ENCODE assay signal across 19 mouse cellular contexts in genomic region chr5:35003611-35004162, GRCm38 (mm10). TPM values are rescaled to one million over a fixed set of nuclear protein-coding genes. Genes with fewer than 3 reads are reported as not detected.
DNase-seq lines count a peak whose midpoint lies in the region; ATAC-seq and TF ChIP-seq lines count a peak whose summit lies in the region.
"Had no signal": no experiment of that assay in that cellular context is flagged by ENCODE, and none has a peak within 500 bp of the region (broad histone marks: within the 10 kb centered on the region; RNA-seq: fewer than 3 reads in every experiment).

No protein-coding gene starts in this region.

- no peak for DNase-seq in heart, postnatal 36 days
- DNase-seq in layer of hippocampus, adult 2 months (ENCODE audit: low spot score in 2 of 2) = no peak
- no peak for DNase-seq in layer of hippocampus, postnatal 36 days
- peak; percentile 26 for DNase-seq in forebrain, embryonic 14.5 days (ENCODE audit: low spot score)
- peak; percentile 27 to 51 for DNase-seq in kidney, postnatal 4 days
- no peak for DNase-seq in left cerebral cortex, adult 8-10 months (ENCODE audit: low spot score in 2 of 2)
- DNase-seq: adrenal gland, postnatal 14 days; gastrocnemius, postnatal 36 days; lung, postnatal 4 days; right cerebral cortex, postnatal 4 days; thymus, postnatal 25 days had no signal

- peak overlapping the region; percentile 1 to 14; a peak in 1 of 4 replicates for H3K27ac ChIP-seq in heart, embryonic 14.5 days (replicated peaks in 1 of 2; ENCODE audit: control insufficient read depth in 1 of 2, insufficient read depth in 1 of 2, low read depth in 2 of 2, low read length in 2 of 2)
- peak overlapping the region; percentile 19; the same call in 1 of the 2 replicates for H3K27ac ChIP-seq in layer of hippocampus, adult 2 months
- H3K27ac ChIP-seq in forebrain, embryonic 14.5 days (ENCODE audit: low read depth, low read length) = no peak overlapping the region
- H3K27ac ChIP-seq: embryonic facial prominence, embryonic 12.5 days; hindbrain, embryonic 14.5 days; liver, embryonic 15.5 days; neural tube, embryonic 13.5 days; stomach, embryonic 15.5 days had no signal

- peaks cover 9% of the 10 kb centered on the region; the same call in 1 of the 2 replicates for H3K36me3 ChIP-seq in heart, embryonic 14.5 days (ENCODE audit: control insufficient read depth, insufficient read depth, low read length)
- H3K36me3 ChIP-seq in forebrain, embryonic 14.5 days (ENCODE audit: control insufficient read depth, insufficient read depth, low read length) = peaks cover 14% of the 10 kb centered on the region; the same call in 1 of the 2 replicates
- H3K36me3 ChIP-seq: G1E; stomach, embryonic 15.5 days had no signal

- H3K4me1 ChIP-seq in heart, embryonic 14.5 days (ENCODE audit: control insufficient read depth in 2 of 2, insufficient read depth in 2 of 2, low read length in 2 of 2) = peaks cover 8 to 12% of the 10 kb centered on the region in 2 experiments; a peak in 3 of 4 replicates
- H3K4me1 ChIP-seq in forebrain, embryonic 14.5 days (ENCODE audit: control insufficient read depth, insufficient read depth, low read length) = 0 out of 2 replicates have a peak, but pooled peaks cover 2% of the 10 kb centered on the region
- H3K4me1 ChIP-seq: stomach, embryonic 15.5 days had no signal

- H3K9ac ChIP-seq in heart, embryonic 14.5 days (ENCODE audit: low read length) = peak overlapping the region; percentile 42; the same call in 1 of the 2 replicates
- H3K9ac ChIP-seq in forebrain, embryonic 14.5 days (ENCODE audit: low read length) = no peak overlapping the region
- H3K9ac ChIP-seq: embryonic facial prominence, embryonic 12.5 days; hindbrain, embryonic 14.5 days; liver, embryonic 15.5 days; neural tube, embryonic 13.5 days; stomach, embryonic 15.5 days had no signal

- H3K9me3 ChIP-seq in heart, embryonic 14.5 days (ENCODE audit: control insufficient read depth, low read length) = no peaks in the 10 kb centered on the region
- H3K9me3 ChIP-seq in forebrain, embryonic 14.5 days (replicated peaks; ENCODE audit: control insufficient read depth, low read length) = no peaks in the 10 kb centered on the region
- H3K9me3 ChIP-seq: embryonic facial prominence, embryonic 12.5 days; G1E; liver, embryonic 15.5 days; neural tube, embryonic 13.5 days; stomach, embryonic 15.5 days had no signal

- H3K4me2 ChIP-seq in heart, embryonic 14.5 days (ENCODE audit: low read length) = no peak overlapping the region
- no peak overlapping the region for H3K4me2 ChIP-seq in forebrain, embryonic 14.5 days (ENCODE audit: low read length)
- H3K4me2 ChIP-seq: embryonic facial prominence, embryonic 12.5 days; hindbrain, embryonic 14.5 days; liver, embryonic 15.5 days; neural tube, embryonic 13.5 days; stomach, embryonic 15.5 days had no signal

- H3K4me3 ChIP-seq in heart, embryonic 14.5 days (ENCODE audit: control insufficient read depth in 1 of 2, insufficient read depth in 1 of 2, low read depth in 1 of 2, low read length in 2 of 2) = no peak overlapping the region
- no peak overlapping the region for H3K4me3 ChIP-seq in layer of hippocampus, adult 2 months
- no peak overlapping the region for H3K4me3 ChIP-seq in forebrain, embryonic 14.5 days (ENCODE audit: low read depth, low read length)
- H3K4me3 ChIP-seq: embryonic facial prominence, embryonic 12.5 days; liver, embryonic 15.5 days; neural tube, embryonic 13.5 days; stomach, embryonic 15.5 days had no signal

- WGBS in heart, embryonic 14.5 days = 77% methylated on average over 7 of the region's 7 CpGs
- 77% methylated on average over 7 of the region's 7 CpGs for WGBS in forebrain, embryonic 14.5 days

- no peaks in the 10 kb centered on the region for H3K27me3 ChIP-seq in heart, embryonic 14.5 days (ENCODE audit: control insufficient read depth, insufficient read depth, low read length)
- no peaks in the 10 kb centered on the region for H3K27me3 ChIP-seq in forebrain, embryonic 14.5 days (replicated peaks; ENCODE audit: control insufficient read depth, insufficient read depth, low read length)
- H3K27me3 ChIP-seq: embryonic facial prominence, embryonic 12.5 days; liver, embryonic 15.5 days; neural tube, embryonic 13.5 days; stomach, embryonic 15.5 days had no signal

- ATAC-seq in heart, embryonic 14.5 days (ENCODE audit: insufficient number of reproducible peaks, insufficient read depth, low FRiP score, low read depth) = no peak
- ATAC-seq in forebrain, embryonic 14.5 days = no peak
- no peak for ATAC-seq in inflammation-experienced regulatory T-cells, adult 6 months

- intact Hi-C loops in heart, postnatal 36 days (cut with DNase I) = no loop called here

- no peak for TF ChIP-seq CTCF in layer of hippocampus, adult 2 months (conservative IDR thresholded peaks at IDR 0.05)

RNA-seq across cellular contexts. Expression of gene Hgfac, which starts 37.6 kb away (rescaled TPM):
- 0.49 and 0.77 TPM in 2 replicates for polyA plus RNA-seq in heart, embryonic 14.5 days (2014; fragmentation: Nextera tagmentation; extraction: Ambion mirVana)
- total RNA-seq in heart, postnatal 36 days (2021) = under 1 TPM; 0.49 to 0.72 TPM
- total RNA-seq in layer of hippocampus, adult 2 months (2021) = 1 to 10 TPM; 1.5 to 1.8 TPM
- total RNA-seq in layer of hippocampus, postnatal 36 days (2021) = 1 to 10 TPM in 1 of 2 experiments, under 1 TPM in 1; 0.65 to 1.5 TPM
- polyA plus RNA-seq in forebrain, embryonic 14.5 days (2014; fragmentation: Nextera tagmentation; extraction: Ambion mirVana) = 0.72 TPM in 1 of 2 replicates, not detected in the other
- polyA plus RNA-seq in inflammation-experienced regulatory T-cells, adult 6 months (2017; shearing (Covaris generic)) = 1 to 10 TPM; 4.5 to 8.0 (median 5.1) TPM
- under 1 TPM; 0.39 to 0.95 (median 0.66) TPM for total RNA-seq in left cerebral cortex, adult 8-10 months (2022)
- polyA plus RNA-seq: G1E had no signal

RNA-seq across cellular contexts. Expression of gene Dok7, which starts 52.9 kb away (rescaled TPM):
- 7.9 and 8.8 TPM in 2 replicates for polyA plus RNA-seq in heart, embryonic 14.5 days (2014; fragmentation: Nextera tagmentation; extraction: Ambion mirVana)
- 10 to 100 TPM; 34.4 to 39.4 TPM for total RNA-seq in heart, postnatal 36 days (2021)
- 10 to 100 TPM; 19.5 to 20.0 TPM for total RNA-seq in layer of hippocampus, adult 2 months (2021)
- total RNA-seq in layer of hippocampus, postnatal 36 days (2021) = 10 to 100 TPM; 15.5 to 22.3 TPM
- 2.7 and 3.2 TPM in 2 replicates for polyA plus RNA-seq in forebrain, embryonic 14.5 days (2014; fragmentation: Nextera tagmentation; extraction: Ambion mirVana)
- under 1 TPM in 1 of 3 experiments, not detected in 2; 0.95 TPM for polyA plus RNA-seq in inflammation-experienced regulatory T-cells, adult 6 months (2017; shearing (Covaris generic))
- 10 to 100 TPM; 21.8 to 27.7 (median 24.6) TPM for total RNA-seq in left cerebral cortex, adult 8-10 months (2022)
- total RNA-seq: G1E had no signal
- polyA plus RNA-seq: G1E had no signal

RNA-seq across cellular contexts. Expression of gene Rgs12, which starts 54.4 kb away (rescaled TPM):
- 23.3 and 30.6 TPM in 2 replicates for polyA plus RNA-seq in heart, embryonic 14.5 days (2014; fragmentation: Nextera tagmentation; extraction: Ambion mirVana)
- 10 to 100 TPM; 15.6 to 16.2 TPM for total RNA-seq in heart, postnatal 36 days (2021)
- 10 to 100 TPM; 43.2 to 52.5 TPM for total RNA-seq in layer of hippocampus, adult 2 months (2021)
- total RNA-seq in layer of hippocampus, postnatal 36 days (2021) = 10 to 100 TPM; 42.4 to 47.1 TPM
- 37.2 and 37.4 TPM in 2 replicates for polyA plus RNA-seq in forebrain, embryonic 14.5 days (2014; fragmentation: Nextera tagmentation; extraction: Ambion mirVana)
- polyA plus RNA-seq in inflammation-experienced regulatory T-cells, adult 6 months (2017; shearing (Covaris generic)) = 10 to 100 TPM in 1 of 3 experiments, 1 to 10 TPM in 2; 5.4 to 10.7 (median 9.9) TPM
- 10 to 100 TPM; 43.3 to 59.1 (median 45.4) TPM for total RNA-seq in left cerebral cortex, adult 8-10 months (2022)

Comparison
In these comparisons a context has a peak if more than half of its experiments do, and no peak if none do; other contexts are left out.
1. DNase-seq: peak in forebrain, embryonic 14.5 days (single experiment) and kidney, postnatal 4 days (2 of 2); none in heart, postnatal 36 days (0 of 2), layer of hippocampus, adult 2 months (0 of 2), layer of hippocampus, postnatal 36 days (0 of 2) and left cerebral cortex, adult 8-10 months (0 of 2).